Mouse (Mus musculus): ENCODE data around the gene Tifa.

DNA sequence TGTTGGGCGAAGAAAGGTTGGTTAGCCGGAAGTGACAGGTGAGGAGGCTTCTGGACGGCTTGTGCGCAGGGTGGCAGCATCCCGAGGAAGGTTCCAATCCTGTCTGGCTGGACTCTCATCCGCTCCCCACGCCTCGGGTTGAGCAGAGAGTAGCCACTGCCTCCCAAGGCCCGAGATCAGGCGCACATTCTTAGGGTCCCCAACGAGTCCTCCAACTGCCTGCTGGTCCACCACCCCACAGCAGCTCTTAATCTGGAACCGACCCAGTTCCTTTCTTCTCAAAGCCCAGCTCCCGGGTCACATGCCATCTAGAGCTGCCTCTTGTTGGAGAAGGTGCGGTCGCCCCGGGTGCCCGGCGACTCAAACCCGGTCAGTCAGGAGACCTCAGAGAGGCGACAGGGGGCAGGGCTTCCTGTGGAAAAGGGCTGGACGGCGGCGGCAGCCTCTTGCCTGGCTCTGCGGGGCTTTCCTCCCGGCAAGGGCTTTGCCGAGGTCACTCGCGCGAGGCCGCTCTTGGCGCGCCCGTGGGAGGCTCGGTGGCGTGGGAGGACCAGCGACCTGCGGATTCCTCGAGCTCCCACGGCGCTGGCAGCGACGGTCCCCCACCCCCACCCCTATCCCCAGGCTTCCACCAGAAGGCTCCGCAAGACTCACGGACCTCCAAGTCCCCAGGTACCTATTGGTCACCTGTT, at the start of gene Tifa:
- TF ChIP-seq CTCF (IDR thresholded peaks at IDR 0.05; ENCODE audit: low read depth): peak; percentile 45; the same call in 1 of the 2 replicates
- no peak for TF ChIP-seq EP300 (optimal IDR thresholded peaks at IDR 0.05)

Measured in stomach, postnatal 0 days (tissue).